Mouse (Mus musculus) frontal cortex, postnatal 14 days (tissue): Measurements from ENCODE around the gene Hoxb7.
A peak's percentile ranks its signal among the peaks of the same experiment; 100 is the strongest.

ENCODE experiments used
- DNase-seq, 2 experiments: peaks; one replicate each; pipeline ENCODE4 v3.0.0; 2022; ENCODE audit warnings: low spot score in 2 of 2

The Hoxb7 gene

DNA sequence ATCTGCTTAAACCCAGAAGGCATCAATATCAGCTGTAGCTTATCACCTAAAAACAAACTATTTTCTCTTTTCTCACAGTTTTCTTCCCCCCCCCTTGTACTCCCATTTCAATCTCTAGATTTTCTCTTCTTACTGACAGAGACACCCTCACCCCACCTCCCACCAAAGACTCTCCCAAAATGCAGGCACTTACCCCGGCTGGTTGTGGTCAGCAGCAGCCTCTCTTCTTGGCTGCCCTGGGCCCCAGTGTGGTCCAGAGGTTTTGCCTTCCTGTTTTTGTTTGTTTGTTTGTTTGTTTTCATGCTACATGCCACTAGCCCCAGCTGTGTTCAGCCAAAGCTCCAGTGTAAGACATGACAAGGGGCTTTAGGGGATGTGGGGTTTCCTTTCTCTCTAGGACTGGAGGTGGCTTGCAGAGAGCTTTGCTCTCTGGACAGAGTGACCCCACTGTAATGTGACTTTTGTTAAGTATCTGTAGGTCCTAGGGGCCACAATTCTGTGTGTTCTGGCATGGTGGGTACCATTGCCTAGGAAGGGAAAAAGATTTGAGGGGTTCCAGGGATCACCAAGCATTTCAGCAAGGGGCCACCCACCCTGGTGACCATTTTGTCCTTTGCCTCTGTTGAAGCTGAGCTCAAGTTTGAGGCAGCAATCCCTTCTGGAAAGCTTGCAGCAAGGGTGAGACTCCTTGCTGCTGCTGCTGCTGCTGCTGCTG is 18.2 kb upstream of the Hoxb7 start:
- no peak for DNase-seq

DNA sequence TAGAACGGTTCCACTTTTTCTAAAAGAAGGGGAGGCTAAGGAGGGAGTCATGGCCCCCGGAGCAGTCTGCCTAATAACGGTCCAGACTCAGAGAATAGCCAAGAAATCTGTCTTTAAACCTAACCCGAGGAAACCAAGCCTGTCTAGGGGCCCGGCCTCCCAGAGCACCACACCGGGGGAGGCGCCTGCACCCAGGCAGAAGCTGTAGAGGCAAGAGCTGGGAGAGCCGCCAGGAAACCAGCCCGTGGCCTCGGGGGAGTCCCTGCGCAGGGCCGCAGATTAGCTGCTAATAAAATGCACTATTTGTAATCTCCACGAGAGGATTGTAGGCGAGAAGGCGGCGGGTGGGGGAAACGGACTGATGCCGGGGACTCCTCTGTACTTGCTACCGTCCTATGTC is 16.6 kb upstream of the Hoxb7 start:
- no peak for DNase-seq

DNA sequence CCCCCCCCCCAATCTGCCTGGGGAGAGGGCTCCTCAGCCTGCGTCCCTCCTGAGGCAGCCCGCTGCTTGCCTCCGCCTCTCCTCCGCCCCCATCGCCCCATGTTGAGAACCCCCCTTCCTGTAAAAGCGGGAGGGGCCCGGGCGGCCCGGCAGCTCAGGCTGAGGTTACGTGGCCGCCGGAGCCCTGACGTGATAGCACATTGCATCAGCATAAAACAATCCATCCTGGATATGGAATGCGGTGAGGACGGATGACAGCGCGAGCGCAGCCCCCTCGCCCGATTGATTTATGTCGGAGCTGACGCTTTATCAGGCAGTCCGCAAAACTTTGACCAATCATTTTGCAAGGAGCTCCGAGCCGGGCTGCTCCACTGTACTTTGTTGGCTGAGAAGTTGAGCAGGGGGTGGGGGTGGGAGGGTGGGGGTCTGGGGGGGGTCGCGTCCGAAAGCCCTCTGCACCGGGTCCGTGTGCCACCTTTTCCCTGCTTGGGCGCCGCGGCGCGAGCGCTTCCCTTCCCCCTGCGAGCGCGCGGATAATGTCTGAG is 15.4 kb upstream of the Hoxb7 start, which contains the start of gene Hoxb9:
Gene Hoxb9, plus strand, starts transcription at position 462 of the 545 bp plus-strand sequence.
- no peak for DNase-seq

DNA sequence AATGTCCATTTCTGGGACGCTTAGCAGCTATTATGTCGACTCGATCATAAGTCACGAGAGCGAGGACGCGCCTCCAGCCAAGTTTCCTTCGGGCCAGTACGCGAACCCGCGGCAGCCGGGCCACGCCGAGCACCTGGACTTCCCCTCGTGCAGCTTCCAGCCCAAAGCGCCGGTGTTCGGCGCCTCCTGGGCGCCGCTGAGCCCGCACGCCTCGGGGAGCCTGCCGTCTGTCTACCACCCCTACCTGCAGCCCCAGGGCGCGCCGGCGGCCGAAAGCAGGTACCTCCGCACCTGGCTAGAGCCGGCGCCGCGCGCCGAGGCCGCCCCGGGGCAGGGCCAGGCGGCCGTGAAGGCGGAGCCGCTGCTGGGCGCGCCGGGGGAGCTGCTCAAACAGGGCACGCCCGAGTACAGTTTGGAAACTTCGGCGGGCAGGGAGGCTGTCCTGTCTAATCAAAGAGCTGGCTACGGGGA is 14.8 kb upstream of the Hoxb7 start:
- no peak for DNase-seq

DNA sequence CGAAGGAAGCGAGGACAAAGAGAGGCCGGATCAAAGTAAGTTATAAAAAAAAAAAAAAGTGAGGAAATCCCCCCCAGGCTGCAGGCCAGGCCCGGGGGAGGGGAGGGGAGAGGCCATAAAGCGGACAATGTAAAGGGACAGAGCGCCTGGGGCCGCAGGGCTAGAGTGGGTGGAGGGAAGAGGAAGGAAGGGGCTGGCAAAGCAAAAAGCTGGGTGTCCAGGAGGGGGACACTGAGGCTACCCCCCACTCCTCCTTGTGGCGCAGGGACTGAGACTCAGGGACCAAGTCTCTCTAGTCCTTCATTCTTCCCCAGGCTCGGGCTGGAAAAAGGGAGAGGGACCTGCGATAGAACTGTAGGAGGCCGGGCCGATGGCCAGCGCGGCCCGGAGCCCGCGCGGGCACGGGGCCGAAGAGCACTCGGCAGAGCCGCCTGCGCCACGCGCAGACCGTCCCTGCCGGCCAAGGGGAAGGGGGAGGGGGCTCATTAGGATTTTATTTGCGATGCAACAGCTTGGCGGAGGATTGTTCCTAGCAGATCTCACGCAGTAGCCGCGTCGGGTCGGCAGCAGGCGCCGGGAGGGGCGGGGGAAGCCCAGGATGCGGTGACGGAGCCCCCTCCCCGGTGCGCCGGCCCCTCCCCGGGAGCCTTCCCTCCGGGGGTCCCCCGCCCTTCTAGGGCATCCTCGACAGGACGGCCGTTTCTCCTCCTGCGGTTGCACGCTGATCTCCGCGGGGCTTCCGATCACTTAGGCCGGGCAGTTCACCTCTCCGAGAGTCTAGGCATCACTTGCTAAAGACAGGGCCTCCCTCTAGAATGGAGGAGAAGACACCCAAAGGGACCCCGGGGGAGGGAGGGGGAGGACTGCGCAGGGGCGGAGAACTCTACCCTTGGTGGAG is 14.2 kb upstream of the Hoxb7 start:
- DNase-seq: peak in 1 of 2 experiments; percentile 1

DNA sequence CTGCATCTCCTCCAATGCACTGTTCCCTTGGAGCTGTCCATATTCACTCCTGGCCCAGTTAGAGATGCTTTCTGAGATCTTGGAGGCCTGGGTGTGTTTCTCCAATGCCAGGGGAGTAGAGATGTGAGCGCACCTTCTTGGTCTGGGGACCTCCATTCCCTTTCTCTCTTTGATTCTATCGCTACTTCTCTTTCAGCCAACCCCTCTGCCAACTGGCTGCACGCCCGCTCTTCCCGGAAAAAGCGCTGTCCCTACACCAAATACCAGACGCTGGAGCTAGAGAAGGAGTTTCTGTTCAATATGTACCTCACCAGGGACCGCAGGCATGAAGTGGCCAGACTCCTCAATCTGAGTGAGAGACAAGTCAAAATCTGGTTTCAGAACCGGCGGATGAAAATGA is 12.0 kb upstream of the Hoxb7 start:
- no peak for DNase-seq

DNA sequence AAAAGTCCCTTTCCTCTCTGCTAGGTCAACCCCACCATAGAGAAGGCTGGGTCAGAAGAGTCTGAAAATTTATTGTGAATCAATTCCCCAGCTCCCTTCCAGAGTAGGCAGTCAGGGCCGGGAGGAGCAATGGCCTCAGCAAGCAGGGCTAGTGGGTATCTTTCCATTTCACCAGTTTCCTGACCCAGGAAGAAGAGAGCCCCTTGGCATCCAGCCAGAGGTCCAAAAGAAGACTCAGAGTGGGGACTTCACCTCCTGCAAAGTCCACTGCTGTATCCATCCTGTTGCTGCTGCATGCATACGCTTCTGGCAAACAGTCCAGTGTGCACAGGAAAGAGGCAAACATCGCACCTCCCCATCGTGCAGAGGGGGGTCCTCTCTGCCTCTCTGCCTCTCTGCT is 10.5 kb upstream of the Hoxb7 start:
- no peak for DNase-seq

DNA sequence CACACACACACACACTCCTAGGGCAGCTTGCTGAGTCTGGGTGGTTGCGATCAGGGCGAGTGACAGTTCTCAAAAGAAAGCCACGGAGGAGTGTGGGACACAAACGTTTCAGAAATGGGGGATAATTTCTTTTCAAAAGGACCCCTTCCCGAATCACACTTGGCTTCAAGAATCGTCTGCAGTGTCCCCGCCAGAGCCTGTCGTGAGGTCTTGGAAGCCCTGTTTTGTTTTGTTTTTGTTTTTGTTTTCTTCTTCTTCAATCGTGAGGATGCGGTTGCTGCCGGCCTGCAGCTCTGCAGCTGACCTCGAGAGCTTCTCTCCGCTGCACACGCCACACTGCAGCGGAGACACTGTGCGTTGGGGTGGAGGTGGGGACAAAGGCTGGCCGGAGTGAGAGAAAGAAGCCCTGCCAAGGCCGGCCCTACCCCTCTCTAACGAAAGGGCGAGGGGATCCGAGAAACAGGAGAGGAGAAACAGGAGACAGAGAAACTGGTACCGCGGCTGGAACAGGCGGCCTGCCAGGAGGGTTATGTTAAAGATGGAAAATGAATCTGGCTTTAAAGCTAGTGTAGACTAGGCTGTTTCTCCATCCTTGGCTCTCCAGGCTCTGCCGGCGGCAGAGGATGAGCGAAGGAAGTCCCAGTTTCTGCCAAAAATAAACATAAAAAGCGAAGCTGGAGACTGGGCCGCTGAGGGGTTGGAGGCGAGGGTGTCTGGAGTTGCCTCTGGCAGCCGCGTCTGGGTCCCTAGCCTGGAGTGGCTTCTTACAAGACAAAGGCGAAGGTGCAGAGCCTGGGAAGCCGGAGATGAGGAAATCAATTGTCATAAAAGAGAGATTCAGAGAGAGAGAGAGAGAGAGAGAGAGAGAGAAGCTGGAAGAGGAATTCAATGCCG is 9.0 kb upstream of the Hoxb7 start:
- no peak for DNase-seq

DNA sequence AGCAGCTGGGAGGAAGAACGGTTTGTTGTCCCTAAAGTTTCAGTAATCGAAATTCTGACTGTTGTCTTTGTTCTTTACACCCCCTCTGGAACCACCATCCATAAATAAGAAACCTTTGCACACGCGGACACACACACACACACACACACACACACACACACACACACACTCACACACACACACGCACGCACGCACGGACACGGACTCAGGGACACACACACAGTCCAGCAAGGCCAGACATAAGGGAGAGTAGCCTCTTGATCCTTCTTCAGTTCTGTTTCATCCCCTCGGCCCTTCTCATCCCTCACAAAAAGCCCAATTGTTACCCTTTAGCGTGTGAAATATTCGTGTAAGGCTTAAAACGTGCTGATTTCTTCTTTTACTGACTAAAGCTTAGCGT is 8.1 kb upstream of the Hoxb7 start:
- no peak for DNase-seq

DNA sequence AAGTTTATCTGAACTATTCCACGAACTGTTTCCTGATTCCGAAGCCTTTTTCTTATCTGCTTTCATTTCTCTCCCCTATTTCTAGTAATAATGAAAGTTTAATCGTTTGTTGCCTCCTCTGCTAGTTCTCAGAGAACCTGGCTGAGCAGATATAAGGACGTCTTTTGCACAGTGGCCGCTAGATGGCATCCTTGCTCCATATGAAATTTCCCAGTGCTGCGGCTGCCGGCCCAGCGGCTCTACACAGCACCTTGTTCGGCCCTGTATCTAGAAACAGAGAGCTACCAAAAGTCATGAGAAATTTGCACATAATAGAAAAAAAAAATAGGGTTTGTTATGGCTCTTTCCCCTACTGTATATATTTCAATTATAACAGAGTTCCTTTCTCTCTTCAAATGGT is 7.7 kb upstream of the Hoxb7 start:
- DNase-seq: peak; percentile 51 to 75

DNA sequence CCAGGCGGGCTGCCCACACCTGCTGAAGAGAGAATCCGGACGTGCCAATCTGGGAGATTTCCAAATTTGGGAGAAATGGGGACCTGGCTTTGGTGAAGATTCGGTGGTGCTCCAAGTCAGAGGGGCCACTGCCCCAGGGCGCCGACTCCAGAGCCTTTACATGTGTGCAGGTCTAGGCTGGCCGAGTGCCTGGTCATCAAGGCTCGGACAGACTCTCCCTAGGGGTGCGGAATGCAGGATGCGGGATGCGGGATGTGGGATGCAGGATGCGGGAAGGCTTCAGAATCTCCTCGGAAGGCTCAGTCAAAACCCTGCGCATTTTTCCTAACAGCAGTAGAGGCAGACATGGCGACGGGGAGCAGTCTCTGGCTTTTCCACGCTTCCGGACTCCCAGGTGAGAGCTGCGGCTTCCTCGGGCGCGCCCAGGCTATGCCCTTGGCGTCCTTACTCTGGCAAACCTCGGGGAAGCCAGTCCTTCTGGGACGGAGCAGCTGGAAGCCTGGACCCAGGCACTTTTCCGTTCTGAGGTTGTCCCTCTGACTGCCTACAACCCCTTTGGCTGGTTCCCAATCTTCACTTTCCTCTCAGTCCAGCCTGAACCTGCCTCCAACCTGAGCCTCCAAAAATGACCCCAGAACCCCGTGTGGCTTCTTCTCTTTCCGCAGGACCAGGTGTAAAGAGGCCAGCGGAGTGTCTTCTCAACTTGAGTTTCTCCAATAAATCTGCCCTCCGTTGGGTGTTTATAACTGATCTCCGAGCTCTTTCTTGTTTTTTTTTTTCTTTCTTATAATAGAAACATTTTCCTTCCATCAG is 6.8 kb upstream of the Hoxb7 start:
- no peak for DNase-seq

DNA sequence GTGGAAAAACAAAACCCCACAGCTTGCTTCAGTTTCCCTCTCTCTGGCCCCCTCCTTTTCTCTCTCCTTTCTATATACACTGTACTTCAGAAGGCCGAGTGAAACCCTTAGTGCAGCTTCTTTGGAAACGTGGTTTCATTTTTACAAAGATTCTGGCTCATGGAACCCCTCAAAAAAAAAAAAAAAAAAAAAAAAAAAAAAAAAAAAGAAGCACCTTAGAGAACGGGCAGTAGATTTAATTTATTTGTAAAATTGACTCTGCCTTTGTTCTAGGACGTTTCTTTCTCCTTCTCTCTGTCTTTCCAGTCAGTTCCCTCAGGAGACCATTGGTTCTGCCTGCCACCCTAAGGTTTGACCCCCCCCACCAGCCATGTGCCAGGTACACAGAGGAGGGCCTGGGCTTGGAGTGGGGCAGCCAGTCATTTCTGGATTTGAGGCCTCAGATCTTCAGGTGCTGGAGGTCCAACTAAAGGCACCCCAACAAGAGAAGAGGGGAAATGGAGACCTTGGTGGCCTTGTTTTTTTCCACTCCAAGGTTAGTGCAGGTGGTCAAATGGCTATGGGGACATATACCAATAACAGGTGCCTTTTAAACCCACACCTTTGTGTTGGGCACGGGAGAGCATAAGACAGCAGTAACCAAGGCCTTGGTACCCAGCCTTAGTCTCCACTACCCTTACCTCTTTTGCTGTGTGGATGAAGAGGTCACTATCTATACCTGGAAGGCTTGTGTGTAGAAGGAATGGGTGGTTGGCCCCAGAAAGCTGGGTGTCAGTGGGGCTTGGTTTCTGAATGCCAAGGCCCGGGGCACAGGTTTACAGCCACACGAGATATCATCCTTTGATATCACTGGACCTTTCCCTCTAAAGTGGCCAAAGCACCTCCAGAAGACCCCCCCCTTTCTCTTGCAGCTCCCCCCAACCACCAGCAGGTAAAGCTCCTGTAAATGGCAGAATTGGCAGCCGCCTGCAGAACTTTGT is 5.7 kb upstream of the Hoxb7 start:
- DNase-seq: no peak

DNA sequence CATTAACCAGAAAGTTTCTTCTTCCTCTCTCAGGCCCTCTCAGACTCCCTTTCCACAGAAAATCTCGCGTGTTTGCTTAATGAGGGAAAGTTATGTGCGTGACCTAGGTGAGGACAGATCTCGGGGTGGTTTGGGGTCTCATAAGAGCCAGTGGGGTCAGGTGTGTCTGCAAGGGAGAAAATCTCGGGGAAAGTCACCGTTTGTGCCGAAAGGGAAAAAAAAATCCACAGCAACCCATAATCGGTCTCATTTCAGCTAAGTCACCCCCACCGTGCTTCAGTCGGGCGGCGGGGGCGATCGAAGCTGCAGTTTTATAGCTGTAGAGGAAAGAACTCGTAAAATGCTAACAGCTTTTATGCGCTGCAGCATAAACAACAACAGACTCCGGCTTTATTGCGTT is 5.0 kb upstream of the Hoxb7 start:
- DNase-seq: no peak

DNA sequence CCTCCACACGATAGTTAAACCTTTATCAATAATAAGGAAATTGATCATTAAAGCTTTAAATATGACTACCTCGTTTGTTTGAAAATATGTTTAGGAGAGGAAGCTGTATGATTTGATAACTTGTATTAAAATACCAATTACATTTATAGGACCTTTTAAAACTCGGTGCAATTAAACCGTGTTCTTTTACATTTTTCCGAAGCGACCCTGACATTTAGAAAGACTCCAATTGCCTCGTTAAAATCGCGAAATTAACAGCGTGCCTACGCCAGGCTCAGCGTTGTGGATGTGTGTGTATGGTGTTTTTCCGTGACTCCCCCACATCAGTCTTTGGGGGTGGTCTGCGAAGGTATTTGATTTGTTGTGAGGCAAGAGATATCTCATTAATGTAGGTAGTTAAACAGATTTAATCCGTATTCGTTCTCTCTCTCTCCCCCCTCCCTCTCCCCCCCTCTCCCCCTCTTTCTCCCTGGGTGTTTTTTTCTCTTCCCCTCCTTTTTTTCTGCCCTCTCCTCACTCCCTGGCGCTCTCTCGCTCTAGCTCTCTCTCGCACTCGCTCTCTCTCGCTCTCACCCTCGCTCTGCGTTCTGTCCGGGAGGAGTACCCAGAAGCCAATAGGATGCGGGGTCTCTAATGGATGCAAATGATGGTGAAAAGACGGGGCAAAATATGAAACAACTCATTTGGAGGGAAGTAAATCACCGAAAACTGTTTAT is 4.4 kb upstream of the Hoxb7 start, which contains the start of gene Hoxb8:
Gene Hoxb8, plus strand, starts transcription at position 51 of the 716 bp plus-strand sequence.
- no peak for DNase-seq

DNA sequence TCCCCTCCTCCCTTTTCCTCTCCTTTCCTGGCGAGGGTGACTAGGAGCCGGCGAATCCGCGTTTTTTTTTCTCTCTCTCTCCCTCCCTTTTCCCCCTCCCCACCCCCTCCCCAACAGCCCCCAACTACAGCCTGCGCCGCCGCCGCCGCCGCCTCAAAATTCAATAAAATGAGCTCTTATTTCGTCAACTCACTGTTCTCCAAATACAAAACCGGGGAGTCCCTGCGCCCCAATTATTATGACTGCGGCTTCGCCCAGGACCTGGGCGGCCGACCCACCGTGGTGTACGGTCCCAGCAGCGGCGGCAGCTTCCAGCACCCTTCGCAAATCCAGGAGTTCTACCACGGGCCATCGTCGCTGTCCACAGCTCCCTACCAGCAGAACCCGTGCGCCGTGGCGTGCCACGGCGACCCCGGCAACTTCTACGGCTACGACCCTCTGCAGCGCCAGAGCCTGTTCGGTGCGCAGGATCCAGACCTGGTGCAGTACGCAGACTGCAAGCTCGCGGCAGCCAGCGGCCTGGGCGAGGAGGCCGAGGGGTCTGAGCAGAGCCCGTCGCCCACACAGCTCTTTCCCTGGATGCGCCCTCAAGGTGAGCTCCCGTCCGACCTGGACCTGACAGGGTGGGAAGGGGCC is 3.5 kb upstream of the Hoxb7 start:
- no peak for DNase-seq

DNA sequence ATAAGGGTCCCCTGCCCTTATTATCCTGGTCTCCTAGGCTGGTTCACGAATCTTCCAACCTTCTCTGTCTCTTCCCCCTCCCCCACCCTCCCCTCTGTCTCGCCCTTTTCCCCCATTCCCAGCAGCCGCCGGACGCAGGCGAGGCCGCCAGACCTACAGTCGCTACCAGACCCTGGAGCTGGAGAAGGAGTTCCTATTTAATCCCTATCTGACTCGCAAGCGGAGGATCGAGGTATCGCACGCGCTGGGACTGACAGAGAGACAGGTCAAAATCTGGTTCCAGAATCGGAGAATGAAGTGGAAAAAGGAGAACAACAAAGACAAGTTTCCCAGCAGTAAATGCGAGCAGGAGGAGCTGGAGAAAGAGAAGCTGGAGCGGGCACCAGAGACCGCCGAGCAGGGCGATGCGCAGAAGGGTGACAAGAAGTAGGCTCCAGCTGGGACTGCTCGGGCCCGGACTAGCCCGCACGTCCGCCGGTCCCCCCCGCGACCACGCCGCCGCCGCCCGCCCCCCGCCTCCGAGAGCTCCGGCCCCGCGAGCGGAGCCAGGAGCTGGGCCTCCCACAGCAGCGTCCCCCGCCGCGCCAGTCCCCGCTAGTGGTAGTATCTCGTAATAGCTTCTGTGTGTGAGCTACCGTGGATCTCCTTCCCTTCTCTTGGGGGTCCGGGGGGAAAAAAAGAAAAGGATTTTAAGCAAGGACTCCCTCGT is 2.2 kb upstream of the Hoxb7 start:
- no peak for DNase-seq
